Mouse (Mus musculus): ENCODE measurements around the gene Mmgt2. TPM values are rescaled to one million over a fixed set of nuclear protein-coding genes. Genes with fewer than 3 reads are reported as not detected.

Gene Mmgt2
- total RNA-seq, 2 experiments from 2014 or later: 6.9 to 7.0 TPM

DNA sequence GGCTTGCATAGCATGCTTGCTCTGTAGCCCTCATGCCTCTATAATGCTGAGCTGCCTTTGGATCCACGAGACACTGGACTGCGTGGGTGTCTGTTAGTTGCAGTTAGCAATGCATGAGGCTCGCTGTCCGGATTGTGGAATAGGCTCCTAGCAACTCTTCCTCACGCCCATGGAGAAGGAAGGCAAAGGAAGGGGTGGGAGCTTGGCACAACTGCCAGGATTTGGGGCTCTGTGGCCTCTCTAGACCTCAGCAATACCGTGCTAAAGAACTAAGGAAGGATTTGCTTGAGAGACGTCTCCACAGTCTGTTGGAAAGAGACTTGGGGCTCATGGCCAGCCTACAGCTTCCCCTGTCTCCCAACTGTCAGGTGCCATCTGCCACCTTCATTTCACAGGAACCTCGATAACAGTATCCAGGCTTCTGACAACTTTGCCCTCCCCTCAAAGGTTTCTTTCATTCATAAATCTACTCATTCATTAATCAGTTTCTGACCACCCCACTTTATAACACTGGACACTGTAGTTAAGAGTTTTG, 33.5 kb upstream of the Mmgt2 start:
- DNase-seq (ENCODE audit: low spot score): no peak
- intact Hi-C loops (cut with DNase I): loop anchor here (2.0 kb wide), 1 partner anchor 34 kb away; the partner anchor contains the start of genes Lrrc75a and Mmgt2

DNA sequence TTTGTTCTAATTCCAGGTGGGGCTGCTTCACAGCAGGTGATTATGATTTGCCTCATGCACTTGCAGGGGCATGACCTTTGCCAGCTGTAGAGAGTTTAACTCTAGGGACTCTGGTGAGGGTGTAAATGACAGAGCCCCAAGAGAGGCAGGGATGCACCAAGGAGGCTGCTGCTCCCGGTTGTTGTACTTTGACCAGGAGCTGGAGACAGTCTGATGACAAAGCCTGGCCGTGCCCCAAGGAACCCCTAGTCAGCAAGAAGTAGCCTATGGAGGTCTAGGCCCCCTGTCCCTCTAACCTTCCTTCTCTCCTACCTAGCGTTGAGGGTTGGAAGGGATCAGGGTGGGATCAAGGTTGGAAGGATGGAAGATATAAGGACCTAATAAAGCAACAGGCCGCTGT, 33.0 kb upstream of the Mmgt2 start:
- intact Hi-C loops (cut with DNase I): loop anchor here (2.0 kb wide), 1 partner anchor 33 kb away; the partner anchor contains the start of genes Lrrc75a and Mmgt2
- DNase-seq (ENCODE audit: low spot score): no peak

DNA sequence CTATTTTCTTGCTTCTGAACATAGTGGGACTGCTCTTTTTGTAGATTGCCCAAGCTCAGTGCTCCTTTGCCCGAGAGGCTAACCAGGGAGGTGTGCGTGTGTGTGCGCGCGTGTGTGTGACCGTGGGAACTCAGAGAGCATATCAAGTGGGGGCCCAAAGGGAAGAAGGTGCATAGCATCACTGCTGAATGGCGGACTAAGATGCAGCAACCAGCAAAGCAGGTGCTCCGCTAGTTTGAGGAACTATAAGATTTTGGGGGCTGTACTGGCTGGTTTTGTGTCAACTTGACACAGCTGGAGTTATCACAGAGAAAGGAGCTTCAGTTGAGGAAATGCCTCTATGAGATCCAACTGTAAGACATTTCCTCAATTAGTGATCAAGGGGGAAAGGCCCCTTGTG, 27.4 kb upstream of the Mmgt2 start:
- intact Hi-C loops (cut with DNase I): no loop called here
- no peak for DNase-seq (ENCODE audit: low spot score)

DNA sequence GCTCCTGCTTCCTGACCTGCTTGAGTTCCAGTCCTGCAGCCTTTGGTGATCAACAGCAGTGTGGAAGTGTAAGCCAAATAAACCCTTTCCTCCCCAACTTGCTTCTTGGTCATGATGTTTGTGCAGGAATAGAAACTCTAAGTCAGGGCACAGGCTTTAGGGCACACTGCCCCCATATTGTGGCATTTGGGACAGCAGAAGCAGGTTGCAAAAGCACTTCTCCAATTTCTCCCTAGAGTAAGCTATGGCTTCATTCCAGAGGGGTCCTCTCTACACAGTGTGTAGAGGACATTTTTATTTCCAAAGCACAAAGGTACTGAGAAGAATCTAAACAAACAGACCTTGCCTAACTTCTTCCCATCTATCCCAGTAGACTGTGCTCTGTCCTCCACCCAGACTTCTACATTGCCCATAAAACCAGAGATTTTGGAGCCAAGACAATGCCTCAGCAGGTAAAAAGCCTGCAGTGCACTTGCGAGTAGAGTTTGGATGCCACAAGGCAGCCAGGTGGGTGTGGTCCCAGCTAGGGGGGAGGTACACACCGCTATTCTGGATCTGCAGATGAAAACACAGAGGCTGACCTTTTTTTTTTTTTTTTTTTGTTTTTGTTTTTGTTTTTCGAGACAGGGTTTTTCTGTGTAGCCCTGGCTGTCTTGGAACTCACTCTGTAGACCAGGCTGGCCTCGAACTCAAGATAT, 26.7 kb upstream of the Mmgt2 start:
- intact Hi-C loops (cut with DNase I): no loop called here
- DNase-seq (ENCODE audit: low spot score): no peak

DNA sequence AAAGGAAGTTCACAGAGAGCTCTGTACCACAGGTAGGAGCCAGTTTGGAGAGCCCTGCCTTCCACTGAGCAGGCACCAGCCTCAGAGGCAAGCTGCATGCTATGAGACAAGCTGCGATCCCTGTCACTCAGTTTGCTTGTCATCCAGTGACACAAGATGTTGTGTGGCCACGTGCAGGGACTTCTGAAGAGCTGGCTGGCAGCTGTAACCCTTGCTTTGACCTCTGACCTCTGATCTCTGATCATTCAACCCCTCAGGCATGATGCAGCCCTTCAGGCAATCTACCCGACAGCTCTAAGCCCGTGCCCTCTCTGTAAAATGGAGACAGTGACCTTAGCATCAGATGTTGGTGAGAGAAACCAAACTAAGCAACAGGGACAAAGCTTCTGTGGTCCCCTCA, 25.6 kb upstream of the Mmgt2 start:
- DNase-seq (ENCODE audit: low spot score): no peak
- intact Hi-C loops (cut with DNase I): no loop called here

DNA sequence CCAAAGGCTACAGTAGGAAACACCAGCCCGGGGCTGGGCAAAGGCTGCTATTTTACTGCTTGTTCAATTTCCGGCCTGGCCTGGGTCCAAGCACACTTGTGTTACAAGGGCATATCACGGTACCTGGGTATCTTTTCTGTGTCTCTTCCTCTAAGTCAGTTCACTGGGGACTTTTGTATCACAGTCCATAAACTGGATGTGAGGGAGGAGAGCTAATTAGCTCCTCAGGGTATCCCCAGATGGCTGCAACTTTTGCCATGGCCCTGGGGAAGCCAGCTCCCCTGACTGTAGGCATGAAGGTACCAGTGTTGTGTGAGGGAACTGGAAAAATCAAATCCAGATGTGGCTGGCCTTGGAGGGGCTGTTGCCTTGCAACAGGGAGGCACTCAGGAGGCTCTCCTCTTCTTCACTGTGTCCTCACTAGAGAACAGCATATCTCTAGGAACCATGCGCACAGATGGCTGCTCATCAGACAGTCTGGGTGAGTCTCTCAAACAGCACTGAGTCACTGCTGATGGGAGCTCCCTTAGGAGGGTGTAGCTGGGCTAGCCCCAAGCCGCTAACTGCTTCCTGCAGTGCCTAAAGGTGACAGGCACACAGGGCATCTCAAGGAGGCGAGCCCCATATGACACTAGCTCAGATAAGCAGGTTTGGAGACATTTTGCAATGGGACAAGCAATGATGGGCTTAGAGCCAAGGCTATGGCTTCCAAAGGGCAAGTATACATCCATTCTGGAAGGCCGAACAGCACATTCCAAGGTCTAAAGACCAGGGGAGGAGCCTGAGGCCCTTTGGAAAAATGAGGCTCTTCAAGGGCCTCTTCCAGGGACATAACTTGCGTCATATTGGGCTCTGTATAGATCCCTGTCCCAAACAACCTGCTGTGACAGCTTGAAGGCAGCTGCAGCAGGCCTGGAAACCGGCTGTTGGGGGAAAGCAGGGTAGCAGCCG, 23.8 kb upstream of the Mmgt2 start:
- no peak for DNase-seq (ENCODE audit: low spot score)
- intact Hi-C loops (cut with DNase I): no loop called here

DNA sequence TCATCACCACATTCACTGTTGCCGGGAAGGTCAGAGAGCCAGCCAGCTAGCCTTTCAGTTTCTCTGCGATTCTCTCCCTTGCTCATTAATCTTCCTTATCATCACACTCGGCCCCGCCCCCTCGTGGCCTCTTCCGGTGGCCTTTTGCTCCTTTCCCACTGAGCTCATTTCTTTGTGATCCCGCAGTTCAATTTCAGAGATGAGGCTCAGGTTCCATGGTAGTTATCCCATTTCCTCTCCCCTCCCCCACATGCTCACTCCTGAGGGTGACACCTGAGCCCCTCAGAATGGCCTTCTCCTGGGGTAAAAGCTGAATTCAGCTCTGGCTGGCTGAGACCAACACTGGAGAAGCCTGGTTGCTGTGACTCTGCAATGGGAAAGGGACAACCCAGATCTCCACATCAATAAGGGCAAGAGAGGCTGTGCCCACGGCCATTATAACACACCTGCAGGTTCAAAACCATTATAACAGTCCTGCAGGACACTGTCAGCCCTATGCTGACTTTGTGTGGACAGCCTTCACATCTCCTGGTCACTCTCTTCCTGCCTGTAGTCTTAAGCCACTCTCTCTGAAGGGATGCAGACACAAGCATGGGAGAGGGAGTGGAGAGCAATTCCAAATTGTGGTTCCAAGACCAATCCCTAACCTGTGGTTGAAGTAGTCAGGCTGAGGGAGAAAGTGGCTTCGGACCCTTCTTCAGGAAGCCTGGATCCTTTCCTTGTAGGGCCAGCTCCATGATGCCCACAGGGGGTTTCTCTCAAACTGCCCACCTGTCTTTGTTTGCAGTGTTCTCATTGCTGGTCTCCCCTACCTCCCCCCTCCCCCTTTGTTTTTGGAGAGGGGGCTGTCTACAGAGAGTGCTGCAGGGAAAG, 18.9 kb upstream of the Mmgt2 start:
- intact Hi-C loops (cut with DNase I): no loop called here
- no peak for DNase-seq (ENCODE audit: low spot score)

DNA sequence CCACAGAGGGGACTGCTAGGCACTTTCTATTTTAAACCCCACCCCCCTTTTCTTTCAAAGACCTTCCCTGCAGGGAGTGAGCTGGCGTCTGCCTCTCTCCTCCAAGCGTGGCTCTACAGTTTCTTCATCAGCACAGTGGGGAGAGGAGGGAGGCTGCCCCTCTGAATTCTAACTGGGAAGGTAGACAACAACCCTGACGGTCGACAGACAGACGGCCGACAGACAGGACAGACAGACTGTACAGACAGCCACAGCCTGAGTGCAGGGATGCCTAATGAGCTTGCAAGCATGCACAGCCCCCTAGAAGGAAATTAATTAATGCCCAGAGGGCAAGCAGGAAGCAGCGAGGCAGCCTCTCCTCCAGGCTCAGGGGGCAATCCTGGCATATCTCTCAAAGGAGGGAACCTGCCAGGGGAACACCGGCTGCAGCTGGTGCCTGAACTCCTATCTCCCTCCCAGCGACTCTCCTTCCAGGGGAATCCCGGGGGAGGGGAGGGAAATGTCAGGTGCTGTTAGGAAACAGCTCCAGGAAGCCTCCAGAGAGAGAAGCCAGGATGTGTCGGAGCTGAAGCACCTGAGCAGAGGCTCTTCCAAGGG, 18.1 kb upstream of the Mmgt2 start:
- DNase-seq (ENCODE audit: low spot score): no peak
- intact Hi-C loops (cut with DNase I): no loop called here

DNA sequence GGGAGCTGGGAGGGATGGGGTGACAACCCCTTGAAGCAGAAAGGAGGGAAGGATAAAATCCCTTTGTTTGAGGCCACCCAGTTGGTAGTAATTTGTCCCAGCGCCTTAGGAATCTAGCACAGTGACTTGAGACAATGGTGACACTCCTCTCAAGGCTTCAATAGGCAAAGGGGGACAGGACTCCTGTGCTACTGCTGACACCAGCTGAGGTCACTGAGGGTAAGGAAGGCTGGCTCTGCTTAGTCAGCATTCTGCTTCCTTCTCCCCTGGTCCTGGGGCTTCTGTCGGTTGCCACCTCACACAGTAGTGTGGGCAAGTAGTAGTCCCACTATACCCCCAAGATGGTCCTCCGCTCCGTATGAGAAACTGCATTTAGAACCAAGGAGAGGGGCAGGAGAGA, 17.3 kb upstream of the Mmgt2 start:
- intact Hi-C loops (cut with DNase I): no loop called here
- no peak for DNase-seq (ENCODE audit: low spot score)

DNA sequence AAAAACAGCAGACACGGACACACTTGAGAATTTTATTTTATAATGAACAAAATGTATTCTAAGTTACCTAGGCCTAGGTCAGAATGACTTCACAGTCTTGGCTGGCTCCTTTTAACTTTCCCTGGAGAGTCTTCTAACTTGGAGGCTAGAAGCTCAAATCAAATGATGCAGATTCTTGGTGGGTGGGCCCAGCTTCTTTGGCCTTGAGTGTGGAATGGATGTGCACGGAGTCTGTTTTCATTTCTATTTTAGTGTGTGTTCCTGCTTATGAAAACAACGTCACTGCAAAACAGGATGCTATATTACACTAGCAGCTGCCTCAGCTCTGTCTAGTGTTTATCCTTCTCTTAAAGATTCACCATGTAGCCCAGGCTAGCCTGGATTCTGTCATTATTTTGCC, 13.1 kb upstream of the Mmgt2 start:
- no peak for DNase-seq (ENCODE audit: low spot score)
- intact Hi-C loops (cut with DNase I): no loop called here

DNA sequence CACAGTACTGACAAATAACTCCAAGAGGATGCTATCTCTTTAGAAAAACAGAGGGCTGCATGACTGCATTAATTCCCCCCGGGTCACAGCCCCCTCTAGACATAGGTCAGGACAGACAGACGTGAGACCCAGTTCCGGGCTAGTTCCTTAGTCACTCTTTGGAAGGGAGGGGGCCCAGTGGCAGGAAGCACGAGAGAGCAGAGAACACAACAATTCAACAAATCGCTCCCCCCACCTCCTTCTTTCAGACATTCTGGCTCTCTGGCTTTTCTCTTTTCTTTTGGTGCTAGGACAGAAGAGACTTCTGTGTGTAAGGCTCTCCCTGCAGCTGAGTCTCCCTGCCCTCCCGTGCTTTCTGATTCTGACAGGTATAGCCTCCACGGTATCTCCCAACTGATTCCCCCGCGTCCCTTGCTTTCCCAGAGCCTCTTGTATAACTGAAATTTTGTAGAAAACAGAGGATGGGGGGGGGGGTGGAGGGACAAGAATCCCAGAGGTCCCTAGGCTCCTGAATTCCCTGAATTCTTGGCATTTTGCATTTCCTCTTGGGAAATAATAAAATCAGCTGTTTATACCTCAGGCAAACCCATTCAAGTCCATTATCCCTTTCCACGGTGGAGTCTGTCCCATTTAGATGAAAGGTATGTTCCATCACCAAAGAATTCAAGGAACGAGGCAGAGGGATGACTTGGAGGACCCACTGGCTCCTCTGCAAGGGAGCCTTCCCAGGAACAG, 12.2 kb upstream of the Mmgt2 start:
- DNase-seq (ENCODE audit: low spot score): no peak
- intact Hi-C loops (cut with DNase I): no loop called here

DNA sequence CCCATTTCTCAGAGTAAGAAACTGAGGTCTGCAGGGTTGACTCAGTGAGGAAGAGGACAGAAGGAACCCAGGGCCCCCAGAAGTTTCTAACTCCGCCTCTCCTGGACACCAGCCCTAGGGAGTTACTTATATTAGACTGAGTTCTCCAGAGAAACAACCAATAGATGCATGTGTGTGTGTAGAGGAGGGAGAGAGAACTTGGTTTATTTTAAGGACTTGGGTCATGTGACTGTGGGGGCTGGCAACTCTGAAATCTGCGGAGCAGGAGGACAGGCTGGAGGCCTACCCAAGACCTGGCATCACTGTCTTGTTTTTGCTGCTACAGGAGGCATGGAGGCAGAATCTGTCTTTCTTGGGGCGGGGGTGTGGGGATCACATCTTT, 11.6 kb upstream of the Mmgt2 start:
- no peak for DNase-seq (ENCODE audit: low spot score)
- intact Hi-C loops (cut with DNase I): no loop called here

DNA sequence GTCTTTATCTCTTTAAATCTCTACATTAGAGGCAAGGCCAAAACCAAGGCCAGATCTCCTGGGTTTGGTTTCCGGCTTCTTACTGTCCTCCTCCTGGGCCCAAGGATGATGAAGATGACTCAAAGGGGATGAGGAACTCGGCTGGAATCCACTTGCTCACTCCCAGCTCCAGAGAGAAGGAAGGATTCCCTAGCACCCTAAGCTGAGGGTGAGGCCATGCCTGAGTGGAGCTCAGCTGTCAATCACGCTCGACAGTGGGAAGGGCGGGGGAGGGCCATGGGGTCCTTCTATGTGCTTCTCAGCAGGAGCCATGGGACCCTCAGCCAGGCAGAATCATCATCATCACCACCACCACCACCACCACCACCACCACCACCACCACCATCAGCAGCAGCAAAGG, 11.1 kb upstream of the Mmgt2 start:
- no peak for DNase-seq (ENCODE audit: low spot score)
- intact Hi-C loops (cut with DNase I): no loop called here

DNA sequence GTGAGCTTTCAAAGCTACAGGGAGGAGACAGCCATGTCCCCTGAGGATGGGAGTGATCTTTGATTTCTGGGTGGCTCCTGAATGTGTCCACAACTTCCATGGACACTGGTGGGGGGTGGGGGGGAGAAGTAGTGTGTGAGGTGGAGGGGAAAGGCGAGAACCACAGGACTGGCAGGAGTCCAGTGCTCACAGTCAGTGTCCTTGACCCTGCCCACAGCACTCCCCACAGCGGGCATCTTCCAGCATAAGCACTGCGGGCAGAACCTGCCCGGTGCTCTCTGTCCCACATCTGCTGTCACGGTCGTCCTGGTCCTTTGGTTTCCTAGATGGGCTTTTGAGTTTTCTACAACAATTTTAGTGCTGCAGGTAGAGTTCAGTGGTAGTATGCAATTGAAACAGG, 10.7 kb upstream of the Mmgt2 start:
- no peak for DNase-seq (ENCODE audit: low spot score)
- intact Hi-C loops (cut with DNase I): no loop called here

DNA sequence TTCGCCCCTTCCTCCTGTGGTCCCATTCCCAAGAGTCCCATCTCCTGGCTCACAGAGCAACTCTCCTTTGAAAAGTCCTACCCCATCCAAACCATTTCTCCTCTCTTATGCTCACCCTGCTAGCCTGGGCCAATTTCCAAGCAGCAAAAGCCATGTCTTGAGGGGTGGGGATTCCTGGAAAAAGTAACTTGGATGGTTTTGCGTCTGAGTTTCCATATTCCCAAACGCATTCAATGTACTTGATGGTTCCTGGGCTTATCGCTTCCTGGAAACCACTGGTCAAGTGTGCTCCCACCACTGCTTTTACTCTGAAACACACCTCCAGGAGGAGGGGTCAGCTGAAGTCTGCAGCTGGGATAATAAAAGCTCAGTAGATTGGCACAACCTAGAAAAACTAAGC, 10.1 kb upstream of the Mmgt2 start:
- DNase-seq (ENCODE audit: low spot score): no peak
- intact Hi-C loops (cut with DNase I): no loop called here

DNA sequence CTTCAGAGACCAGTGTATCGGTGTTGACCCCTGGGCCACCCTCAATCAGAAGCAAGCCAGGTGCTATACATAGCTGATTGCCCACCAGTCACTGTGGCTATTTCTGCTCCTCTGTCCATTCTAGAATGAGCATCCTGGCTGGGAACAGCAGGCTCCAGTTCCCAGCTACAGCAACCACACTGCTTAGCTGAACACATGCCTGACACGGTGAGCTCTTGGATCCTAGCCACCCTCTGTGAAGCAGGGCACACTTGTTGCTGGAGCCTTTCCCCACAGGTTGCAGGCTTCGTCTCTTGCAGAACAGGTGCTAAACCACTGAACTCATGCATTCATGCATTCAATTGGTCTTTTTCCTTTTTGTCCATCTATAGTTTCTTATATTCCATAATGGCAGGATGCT, 8.1 kb upstream of the Mmgt2 start:
- no peak for DNase-seq (ENCODE audit: low spot score)
- intact Hi-C loops (cut with DNase I): no loop called here

DNA sequence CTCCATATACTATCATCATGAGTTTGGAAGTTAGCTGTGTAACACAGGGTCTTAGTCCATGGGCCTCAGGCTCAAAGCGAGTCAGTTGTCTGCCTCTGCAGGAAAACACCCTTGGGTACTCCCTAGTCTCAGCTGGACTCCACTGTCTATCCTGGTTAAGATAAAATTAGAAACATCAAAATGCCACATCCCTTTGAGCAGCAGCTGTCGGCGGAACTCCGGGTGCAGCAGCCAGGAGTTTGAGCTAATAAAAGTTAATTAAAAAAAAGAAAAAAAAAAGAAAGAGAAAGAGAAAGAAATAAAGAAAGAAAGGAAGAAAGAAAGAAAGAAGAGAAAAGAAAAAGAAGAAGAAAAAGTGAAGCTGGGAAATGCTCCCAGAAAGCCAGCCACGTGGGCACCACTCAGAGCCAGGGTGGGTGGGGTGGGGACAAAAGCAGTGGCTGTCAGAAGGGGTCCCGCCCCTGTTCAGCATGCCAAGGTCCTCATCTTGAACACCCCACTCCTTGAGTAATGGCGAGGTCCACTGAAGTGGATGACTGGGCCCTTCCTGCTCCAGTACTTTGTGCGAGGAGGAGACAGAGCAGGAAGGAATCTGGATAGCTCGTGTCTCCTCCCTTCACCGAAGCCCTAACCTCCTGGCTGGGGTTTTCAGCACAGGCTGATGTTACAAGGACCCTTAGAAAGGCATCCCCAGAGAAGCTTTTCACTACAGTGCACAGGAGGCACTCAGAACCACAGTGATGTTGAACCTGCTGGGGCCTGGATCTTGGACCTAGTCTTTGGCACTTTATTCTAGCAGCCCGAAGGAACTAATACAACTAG, 6.2 kb upstream of the Mmgt2 start:
- intact Hi-C loops (cut with DNase I): no loop called here
- DNase-seq (ENCODE audit: low spot score): no peak

DNA sequence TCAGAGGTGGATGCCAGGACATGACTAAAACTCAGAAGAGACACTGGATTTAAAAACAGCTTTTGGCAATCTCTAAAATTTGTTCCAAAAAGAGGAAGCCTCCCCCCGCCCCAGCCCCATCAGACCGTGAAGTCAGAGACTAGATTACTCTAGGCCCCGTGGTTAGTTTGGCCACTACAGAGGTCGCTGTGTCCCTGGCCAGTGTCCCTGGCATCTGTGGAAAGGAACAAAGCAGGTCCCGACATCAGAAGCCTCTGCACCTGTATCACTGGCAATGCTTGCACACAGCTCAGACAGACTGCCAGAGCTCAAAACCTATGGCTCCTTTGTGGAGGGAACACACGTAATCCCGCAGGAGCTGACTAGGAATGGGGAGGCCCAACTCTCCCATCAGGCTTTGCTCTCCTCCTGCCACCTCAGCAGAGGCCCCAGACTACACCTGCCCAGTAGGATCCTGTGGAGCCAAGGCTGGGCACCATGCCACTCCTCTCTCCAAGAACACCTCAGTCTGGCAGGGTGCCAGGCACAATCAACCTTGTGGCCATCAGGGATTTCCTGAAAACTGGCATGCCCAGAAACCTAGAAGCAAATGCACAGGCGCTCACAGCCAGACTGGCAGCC, 5.3 kb upstream of the Mmgt2 start:
- DNase-seq (ENCODE audit: low spot score): no peak
- intact Hi-C loops (cut with DNase I): no loop called here

All from heart, postnatal 25 days (tissue).